Mouse (Mus musculus) gastrocnemius, adult 18-20 months (tissue): Measurements from ENCODE around the gene Myh6. TPM values are rescaled to one million over a fixed set of nuclear protein-coding genes. Genes with fewer than 3 reads are reported as not detected.
"Not testable (repeated sequence)": the region's sequence is repeated elsewhere in the genome, so short reads cannot be mapped to it uniquely, and the experiment has no call there.

Experiments used
- DNase-seq: peaks from one replicate; pipeline ENCODE4 v3.0.0; 2021; ENCODE audit warnings: low spot score
- long read RNA-seq, 2 experiments: library from polyadenylated mRNA; stranded (forward); transcript quantifications; one replicate each; pipeline ENCODE4 v2.0.0; 2021
- total RNA-seq, 2 experiments: library from RNA; stranded (reverse); gene quantifications; 2 replicates each; pipeline ENCODE4 v1.2.3; 2021

Myh6 gene
- 100 to 1,000 TPM; 174 to 189 TPM for total RNA-seq
- long read RNA-seq, experiment 1, result 0 reads
- long read RNA-seq, experiment 2, result 0 reads

DNA sequence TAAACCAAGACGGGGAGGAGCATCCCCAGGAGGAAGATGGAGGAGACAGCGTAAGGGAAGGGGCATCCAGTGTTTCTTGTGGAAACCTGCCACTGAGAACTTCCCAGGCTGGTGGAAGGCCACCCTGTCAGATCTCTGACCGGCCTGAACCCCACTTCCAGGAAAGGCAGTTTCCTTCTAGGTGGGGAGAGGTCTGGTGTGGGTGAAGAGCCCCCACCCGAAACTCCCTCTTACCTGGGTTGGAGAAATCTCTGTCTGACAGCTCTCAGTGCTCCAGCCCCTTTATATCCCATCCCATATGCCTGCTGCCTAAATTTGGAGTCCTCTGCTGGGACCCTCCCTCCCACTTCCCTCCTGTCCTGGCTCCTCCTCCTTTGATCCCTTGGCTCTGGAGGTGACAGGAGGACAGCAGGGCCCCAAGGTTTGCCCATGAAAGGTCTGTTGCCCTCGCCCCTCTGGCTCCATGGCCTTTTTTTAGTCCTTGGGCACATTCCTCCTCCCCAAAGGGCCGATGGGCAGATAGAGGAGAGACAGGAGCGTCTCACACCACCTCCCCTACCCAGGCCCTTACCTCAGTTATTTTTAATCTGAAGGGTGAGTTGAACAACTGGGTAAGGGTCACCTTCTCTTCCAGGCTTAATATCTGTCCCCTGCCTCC, at the start of gene Myh6:
Myh6 (minus strand) TSS at position 608 of the 658 bp plus-strand sequence.
- DNase-seq, result no peak

DNA sequence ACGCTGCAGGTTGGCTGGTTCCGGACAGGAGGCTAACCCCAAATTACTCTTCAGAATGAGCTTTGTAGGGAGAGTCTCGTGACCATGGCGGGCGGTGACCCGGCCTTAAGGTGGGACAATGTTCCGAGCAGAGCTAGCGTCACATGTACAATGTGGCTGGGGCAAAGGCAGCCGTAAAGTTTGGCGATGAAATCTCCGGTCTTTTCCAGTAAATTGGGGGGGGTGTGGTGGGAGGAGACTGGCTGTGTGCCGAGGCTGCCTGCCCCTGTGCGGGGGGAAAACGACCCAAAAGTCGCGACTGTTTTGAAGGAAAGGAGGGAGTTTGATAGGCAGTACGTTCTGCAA, 49.0 kb upstream of the Myh6 start:
- no peak for DNase-seq

GRCm38 (mm10) chr14:55014991-55015766, 48.5 kb upstream of the Myh6 start, which contains the start of gene Ngdn:
Ngdn (plus strand) TSS chr14:55015454.
- peak; percentile 99 for DNase-seq

- no peak for DNase-seq
Measured at GRCm38 (mm10) chr14:55014591-55014990, 47.9 kb upstream of the Myh6 start.

GRCm38 (mm10) chr14:55011116-55011515, 44.4 kb upstream of the Myh6 start:
- no peak for DNase-seq

DNA sequence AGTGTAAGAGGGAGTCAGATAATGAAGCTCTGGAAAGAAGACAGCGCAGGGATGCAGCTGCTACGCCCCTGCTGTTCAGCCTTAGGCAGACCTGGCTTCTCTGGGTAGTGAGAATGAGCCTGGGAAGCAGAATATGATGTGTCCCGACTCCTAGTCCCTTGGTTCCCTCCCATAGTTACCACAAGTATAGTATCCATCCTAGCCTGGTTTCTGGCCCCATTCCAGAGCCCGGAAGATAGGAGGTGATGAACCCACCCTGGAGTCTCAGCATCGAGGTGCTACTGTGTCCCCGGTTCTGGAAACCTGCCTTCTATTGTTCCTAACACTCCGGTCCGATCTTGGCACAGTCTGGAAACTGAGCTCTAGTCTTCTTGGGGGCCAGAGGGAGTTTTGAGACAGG, 41.7 kb upstream of the Myh6 start:
- DNase-seq, result no peak

- DNase-seq, result no peak
Measured at GRCm38 (mm10) chr14:55007120-55007908, 40.6 kb upstream of the Myh6 start.

DNA sequence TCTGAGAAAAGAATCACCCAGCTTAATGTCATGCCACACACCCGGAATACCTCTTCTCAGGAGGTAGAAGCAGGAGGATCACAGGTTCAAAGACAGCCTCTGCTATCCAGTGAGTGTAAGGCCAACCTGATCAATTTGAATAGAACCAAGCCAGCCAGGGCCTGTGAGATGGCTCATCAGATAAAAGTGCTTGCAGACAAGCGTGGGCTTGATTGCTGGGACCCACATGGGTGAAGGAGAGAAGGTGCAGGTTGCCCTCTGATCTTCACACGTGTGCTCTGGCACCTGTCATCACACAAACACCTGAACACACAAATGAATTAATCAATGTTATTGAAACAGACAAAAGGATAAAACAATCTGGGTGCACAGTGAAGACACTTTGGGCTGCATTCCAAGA, 39.8 kb upstream of the Myh6 start:
- DNase-seq, result no peak

DNA sequence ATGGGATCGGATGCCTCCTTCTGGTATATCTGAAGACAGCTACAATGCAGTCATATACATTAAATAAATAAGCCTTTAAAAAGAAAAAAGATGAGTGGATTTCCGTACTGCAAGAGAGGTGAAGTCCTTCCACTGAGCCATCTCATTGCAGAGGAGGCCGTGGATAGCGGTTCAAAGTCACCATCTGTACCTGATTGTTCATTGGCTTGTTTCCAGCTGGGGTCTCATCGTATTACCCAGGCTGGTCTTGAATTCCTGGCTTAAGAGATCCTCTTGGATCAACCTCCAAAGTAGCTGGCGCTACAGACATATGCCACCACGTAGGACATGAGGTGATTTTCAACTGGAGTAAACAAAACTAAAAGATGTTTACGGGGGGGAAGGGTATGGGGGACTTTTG, 39.2 kb upstream of the Myh6 start:
- no peak for DNase-seq

DNA sequence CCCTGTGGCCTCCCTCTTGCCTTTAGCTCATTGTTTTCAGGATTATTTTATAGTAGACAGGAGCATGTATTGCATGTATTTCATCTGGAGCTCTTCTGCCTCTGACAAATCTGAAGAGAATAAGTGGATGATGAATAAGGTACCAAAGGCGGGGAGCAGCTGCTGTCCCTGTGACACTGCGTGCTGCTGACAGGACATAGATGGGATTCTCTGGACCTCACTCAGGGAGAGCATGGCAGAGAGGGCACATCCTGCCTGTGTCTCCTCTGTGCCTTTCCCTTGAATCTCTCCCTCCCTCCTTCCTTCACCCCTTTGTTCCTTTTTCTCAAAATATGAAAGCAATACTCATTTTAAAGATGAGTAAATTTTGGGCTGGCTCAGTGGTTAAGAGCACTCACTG, 38.8 kb upstream of the Myh6 start:
- DNase-seq, result no peak

DNA sequence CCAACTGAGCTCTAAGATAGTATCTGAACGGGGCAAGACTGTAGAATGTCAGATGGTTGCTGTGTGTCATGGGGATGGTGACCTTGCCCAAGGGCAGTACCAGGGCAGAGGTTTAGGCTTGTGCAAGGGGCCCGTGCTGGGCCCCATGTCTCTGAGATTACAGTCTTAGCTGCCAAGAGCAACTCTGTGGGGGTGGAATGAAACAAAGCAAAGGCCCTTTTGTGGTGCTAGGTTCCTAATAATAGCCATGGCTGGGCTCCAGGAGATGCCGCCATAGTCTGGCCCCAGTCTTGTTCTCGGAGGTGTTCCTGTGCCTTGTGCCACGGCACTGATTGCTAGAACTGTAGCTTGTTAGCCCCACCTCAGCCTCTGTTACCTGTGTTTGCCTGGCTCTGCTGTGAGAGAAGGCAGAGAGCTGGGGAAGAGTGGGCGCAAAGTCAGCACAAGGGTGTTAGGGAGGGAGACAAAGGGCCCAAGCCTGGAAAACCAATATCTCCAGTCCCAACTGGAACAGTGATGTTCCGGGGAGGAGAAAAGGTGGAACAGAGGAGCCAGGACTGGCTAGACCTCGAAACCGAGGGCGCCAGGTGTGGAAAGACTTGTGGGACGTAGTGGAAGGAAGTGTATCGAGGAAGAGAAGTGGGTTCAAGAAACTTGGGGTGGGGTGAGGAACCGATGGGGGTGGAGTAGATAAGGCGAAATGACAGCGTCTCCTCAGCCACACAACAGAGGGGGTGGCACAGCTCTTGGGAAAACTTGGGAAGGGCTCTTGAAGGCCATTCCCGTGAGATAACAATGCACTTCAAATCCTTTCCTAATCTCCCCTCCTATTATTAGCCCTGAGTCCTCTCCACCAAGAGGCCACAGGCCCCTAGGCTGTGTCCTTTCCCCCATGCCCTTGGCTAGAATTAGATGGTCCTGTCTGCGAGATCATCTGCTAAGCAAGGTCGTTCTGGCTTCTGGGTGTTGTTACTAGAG, 37.4 kb upstream of the Myh6 start:
- DNase-seq, result no peak

- no peak for DNase-seq
Measured at GRCm38 (mm10) chr14:55002687-55003120, 36.0 kb upstream of the Myh6 start.

GRCm38 (mm10) chr14:55001938-55002686, 35.4 kb upstream of the Myh6 start:
- DNase-seq, result no peak

DNA sequence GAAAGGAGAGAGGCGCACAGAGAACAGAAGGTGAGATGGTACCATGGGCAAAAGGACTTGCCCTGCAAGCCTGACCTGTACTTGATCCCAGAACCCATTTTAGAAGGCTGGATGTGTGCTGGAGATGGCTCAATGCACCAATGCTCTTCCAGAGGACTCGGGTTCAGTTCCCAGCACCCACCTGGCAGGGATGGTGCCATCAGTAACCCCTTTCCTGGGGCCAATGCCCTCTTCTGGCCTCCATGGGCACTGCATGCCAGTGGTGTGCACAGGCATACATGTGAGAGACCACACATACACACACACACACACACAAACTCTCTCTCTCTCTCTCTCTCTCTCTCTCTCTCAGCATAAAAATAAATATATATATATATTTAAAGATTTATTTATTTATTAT, 34.7 kb upstream of the Myh6 start:
- no peak for DNase-seq

GRCm38 (mm10) chr14:55000814-55001213, 34.1 kb upstream of the Myh6 start:
- no peak for DNase-seq

DNA sequence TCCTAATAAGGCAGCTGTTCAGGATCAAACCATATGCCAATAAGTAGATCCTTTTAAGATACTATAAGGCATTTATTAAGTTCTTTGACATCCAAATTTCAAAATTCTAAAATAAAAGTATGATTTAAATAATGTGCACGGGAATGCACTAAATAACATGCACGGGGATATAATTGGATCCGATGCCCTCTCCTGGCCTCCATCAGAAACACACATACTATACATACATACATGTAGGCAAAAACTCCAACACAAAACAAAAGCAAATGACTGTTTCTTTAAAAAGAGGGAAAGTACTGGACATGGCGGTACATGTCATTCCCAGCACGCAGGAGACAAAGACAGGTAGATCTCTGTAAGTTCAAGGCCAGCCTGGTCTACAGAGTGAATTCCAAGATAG, 33.1 kb upstream of the Myh6 start:
- not testable (repeated sequence) for DNase-seq

DNA sequence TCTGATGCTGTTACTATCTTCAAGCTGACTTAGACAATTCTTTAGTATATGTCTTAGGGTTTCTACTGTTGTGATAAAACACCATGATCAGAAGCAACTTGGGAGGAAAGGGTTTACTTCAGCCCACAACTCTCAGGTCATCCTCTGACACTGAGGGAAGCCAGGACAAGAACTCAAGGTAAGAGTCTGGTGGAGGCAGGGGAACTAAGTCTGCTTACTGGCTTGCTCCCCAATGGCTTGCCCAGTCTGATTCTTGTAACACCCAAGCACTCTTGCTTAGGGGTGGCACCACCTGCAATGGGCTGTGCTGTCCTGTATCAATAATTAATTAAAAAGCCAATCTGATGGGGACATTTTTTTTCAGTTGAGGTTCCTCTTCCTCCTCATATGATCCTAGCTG, 32.0 kb upstream of the Myh6 start:
- no peak for DNase-seq

DNA sequence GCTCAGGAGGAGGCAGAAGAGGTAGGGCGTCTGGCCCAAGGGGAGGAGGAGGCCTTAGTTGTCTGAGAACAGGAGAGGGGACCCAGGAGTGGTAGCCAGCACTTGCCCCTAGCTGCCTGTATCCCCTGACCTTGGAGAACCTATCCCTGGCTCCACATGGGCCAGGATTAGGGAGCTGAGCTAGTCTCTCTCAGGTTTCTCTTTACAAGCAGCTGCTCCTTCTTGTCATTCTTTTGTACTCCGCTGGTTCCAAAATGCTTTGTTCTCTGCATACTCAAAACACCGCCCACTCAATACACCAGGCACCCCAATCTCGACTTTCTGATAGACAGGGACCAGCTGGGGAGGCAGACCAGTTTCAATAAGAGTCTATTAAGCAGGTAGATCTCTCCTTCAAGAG, 30.6 kb upstream of the Myh6 start:
- DNase-seq, result no peak

- no peak for DNase-seq
Measured at GRCm38 (mm10) chr14:54996793-54997192, 30.1 kb upstream of the Myh6 start.

DNA sequence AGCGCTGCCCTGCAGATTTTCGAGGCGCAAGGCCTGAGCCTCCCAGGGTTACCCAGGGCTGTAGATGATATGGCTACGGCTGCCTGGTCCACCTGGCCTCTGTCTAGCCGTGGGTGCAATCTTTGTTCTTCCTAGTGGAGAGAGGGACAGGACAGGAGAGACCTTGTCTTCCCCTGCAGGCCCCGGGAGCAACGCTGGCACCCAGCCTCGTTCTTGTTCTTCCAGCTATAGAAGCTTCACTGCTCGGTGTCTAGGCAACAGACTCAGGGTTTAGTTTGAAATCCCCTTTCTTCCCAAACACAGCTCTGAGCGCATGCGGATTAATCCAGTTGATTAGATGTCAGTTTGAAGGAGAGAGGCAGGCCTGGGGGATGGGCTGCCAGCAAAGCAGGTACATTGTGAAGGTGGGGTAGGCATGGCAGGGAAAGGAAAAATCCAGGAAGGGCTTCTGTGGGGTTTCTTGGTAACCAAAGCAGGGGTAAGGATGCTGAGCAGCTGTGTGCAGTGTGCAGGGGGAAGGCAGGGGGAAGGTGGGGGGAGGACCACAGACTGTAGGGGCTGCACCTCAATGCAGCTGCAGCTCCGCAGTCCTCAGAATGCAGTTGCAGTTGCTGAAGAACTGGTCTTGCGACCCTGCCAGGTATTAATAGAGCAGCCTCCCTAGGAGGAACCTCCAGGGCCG, 28.9 kb upstream of the Myh6 start:
- no peak for DNase-seq
